Mouse (Mus musculus) liver, embryonic 11.5 days (tissue): Measurements from ENCODE around the gene Umodl1. TPM values are rescaled to one million over a fixed set of nuclear protein-coding genes. Genes with fewer than 3 reads are reported as not detected.

ENCODE experiments used
- ATAC-seq: fragments of 200-750 bp; cut with Nextera tagmentation; replicated peaks from 2 replicates; pipeline ENCODE4 v1.8.0; 2017; ENCODE audit warnings: moderate number of reproducible peaks, mild to moderate bottlenecking, moderate TSS enrichment, moderate library complexity; ENCODE audit not compliant: low FRiP score
- DNase-seq: peaks from one replicate; pipeline ENCODE4 v3.0.0-alpha.2; 2017; ENCODE audit warnings: low spot score
- H3K27ac ChIP-seq: fragments of 300-500 bp; sonication (generic); 2 replicates; pipeline ENCODE4 v1.5.1; 2014; ENCODE audit warnings: mild to moderate bottlenecking, low read depth, low read length, control low read depth
- H3K27me3 ChIP-seq: fragments of 300-500 bp; sonication (generic); replicated peaks from 2 replicates; pipeline ENCODE4 v1.6.1; 2014; ENCODE audit warnings: low read length, mixed read lengths; ENCODE audit not compliant: control insufficient read depth, insufficient read depth
- H3K36me3 ChIP-seq: fragments of 300-500 bp; sonication (generic); 2 replicates; pipeline ENCODE4 v1.6.1; 2014; ENCODE audit warnings: mild to moderate bottlenecking, low read length, moderate library complexity, mixed read lengths; ENCODE audit not compliant: control insufficient read depth, insufficient read depth
- H3K4me1 ChIP-seq: fragments of 300-500 bp; sonication (generic); replicated peaks from 2 replicates; pipeline ENCODE4 v1.6.1; 2014; ENCODE audit warnings: low read length, mixed read lengths; ENCODE audit not compliant: control insufficient read depth, insufficient read depth
- H3K4me2 ChIP-seq: fragments of 300-500 bp; sonication (generic); 2 replicates; pipeline ENCODE4 v1.6.1; 2014; ENCODE audit warnings: mild to moderate bottlenecking, control low read depth, moderate library complexity
- H3K4me3 ChIP-seq: fragments of 300-500 bp; sonication (generic); 2 replicates; pipeline ENCODE4 v1.5.1; 2014; ENCODE audit warnings: low read depth, low read length, control low read depth
- H3K9ac ChIP-seq: fragments of 300-500 bp; sonication (generic); 2 replicates; pipeline ENCODE4 v1.6.1; 2014; ENCODE audit warnings: low read depth, low read length, control low read depth
- H3K9me3 ChIP-seq: fragments of 300-500 bp; sonication (generic); 2 replicates; pipeline ENCODE4 v1.6.1; 2016; ENCODE audit warnings: low read length, inconsistent platforms, mixed read lengths; ENCODE audit not compliant: control insufficient read depth
- WGBS: fragments of 180-500 bp; shearing (Covaris S2); extraction: QIAGEN DNeasy Blood & Tissue Kit; methylation state at CpG from one replicate; pipeline ENCODE4 v1.1.7; 2014; 5-methylcytosine and 5-hydroxymethylcytosine counted together
- polyA plus RNA-seq: library from polyadenylated mRNA; unstranded; fragments of >200 nt; fragmentation: Nextera tagmentation; extraction: Ambion mirVana; gene quantifications from 2 replicates; pipeline ENCODE4 v1.2.1, GENCODE M21; 2014

The Umodl1 gene
- polyA plus RNA-seq, 1 experiment from 2014 or later = not detected

DNA sequence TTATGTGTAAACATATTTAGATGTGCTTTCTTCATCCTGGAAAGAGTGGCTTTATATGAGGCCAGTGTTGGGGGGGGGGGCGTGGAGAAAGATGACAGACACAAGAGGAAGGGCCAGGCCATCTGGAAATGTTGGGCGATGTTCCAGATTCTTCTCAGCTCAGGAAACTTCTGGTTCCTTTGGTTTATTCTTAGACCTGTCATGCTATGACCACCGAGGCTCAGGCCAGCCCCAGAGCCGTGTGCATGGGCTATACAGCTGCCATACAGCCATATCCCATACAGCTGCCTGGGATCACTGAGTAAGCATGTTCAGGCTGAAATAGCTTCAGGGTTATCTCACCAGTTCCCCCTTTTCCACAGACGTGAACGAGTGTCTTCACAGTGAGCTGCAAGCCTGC lies 18.9 kb downstream of the Umodl1 start:
- no peaks in the 10 kb centered on the region for H3K36me3 ChIP-seq
- H3K4me2 ChIP-seq = no peak overlapping the region
- no peak overlapping the region for H3K4me3 ChIP-seq
- H3K9ac ChIP-seq = no peak overlapping the region
- no peak for ATAC-seq
- H3K27me3 ChIP-seq = no peaks in the 10 kb centered on the region
- 51% methylated on average over 6 of the region's 6 CpGs for WGBS
- H3K9me3 ChIP-seq = no peaks in the 10 kb centered on the region
- no peaks in the 10 kb centered on the region for H3K4me1 ChIP-seq
- H3K27ac ChIP-seq = no peak overlapping the region
- DNase-seq = no peak

- no peaks in the 10 kb centered on the region for H3K36me3 ChIP-seq
- 66% methylated on average over 2 of the region's 2 CpGs for WGBS
- H3K4me1 ChIP-seq = no peaks in the 10 kb centered on the region
- no peak overlapping the region for H3K27ac ChIP-seq
- DNase-seq (no peak), ATAC-seq (no peak)
- no peak overlapping the region for H3K9ac ChIP-seq
- no peaks in the 10 kb centered on the region for H3K27me3 ChIP-seq
- no peak overlapping the region for H3K4me2 ChIP-seq
- no peaks in the 10 kb centered on the region for H3K9me3 ChIP-seq
- H3K4me3 ChIP-seq = no peak overlapping the region
Measured at GRCm38 (mm10) chr17:30977290-30977689, 22.9 kb downstream of the Umodl1 start.

DNA sequence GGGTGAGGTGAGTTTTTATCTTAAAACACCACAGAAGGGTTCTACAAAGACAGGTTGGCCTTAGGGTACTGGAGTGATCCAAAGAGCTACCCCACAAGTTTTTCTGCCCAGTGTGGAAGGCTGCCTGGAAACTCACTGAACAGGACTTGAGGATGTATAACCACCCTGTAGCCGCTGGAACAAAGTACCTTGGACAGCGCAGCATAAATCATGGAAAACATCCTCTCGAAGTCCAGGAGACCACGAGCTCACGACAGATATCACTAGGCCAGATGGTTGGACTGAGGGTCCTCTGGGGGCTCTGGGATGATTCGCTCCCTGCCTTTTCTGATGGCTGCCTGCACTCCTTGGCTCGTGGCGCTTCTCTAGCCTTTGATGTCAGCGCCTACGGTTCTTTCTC lies 24.1 kb downstream of the Umodl1 start:
- no peaks in the 10 kb centered on the region for H3K36me3 ChIP-seq

GRCm38 (mm10) chr17:30983521-30983920 lies 29.1 kb downstream of the Umodl1 start:
- no peaks in the 10 kb centered on the region for H3K27me3 ChIP-seq
- H3K4me3 ChIP-seq = no peak overlapping the region
- H3K36me3 ChIP-seq = no peaks in the 10 kb centered on the region
- no peak overlapping the region for H3K4me2 ChIP-seq
- no peak for DNase-seq
- H3K27ac ChIP-seq = no peak overlapping the region
- H3K9ac ChIP-seq = no peak overlapping the region
- no peaks in the 10 kb centered on the region for H3K4me1 ChIP-seq
- ATAC-seq = no peak
- H3K9me3 ChIP-seq = no peaks in the 10 kb centered on the region
- 70% methylated on average over 4 of the region's 4 CpGs for WGBS

More for the DNA sequence above, 24.1 kb downstream of the Umodl1 start:
- Histone ChIP-seq H3K27ac (no peak overlapping the region), H3K9ac (no peak overlapping the region), H3K27me3 (no peaks in the 10 kb centered on the region), H3K4me2 (no peak overlapping the region), H3K4me3 (no peak overlapping the region), H3K9me3 (no peaks in the 10 kb centered on the region), H3K4me1 (no peaks in the 10 kb centered on the region)
- DNase-seq (no peak), ATAC-seq (no peak)
- WGBS = 67% methylated on average over 10 of the region's 10 CpGs

DNA sequence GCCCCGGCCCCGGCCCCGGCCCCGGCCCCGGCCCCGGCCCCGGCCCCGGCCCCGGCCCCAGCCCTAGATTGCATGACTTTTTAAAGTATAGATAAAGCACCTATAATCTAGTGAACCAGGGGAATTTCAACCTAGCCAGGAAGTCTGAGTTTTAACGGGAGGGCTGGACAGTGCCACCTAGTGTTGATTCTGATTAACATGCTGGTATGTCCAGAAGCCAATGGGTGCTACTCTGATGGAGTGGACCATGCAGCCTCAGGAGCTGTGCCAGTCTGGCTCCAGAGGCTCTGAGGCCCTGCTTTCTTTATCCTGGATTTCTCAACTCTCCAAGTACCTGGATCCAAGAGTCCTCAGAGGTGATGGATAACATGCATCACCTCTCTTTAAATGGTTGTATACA lies 35.8 kb downstream of the Umodl1 start:
- Histone ChIP-seq H3K4me2 (no peak overlapping the region), H3K4me1 (no peaks in the 10 kb centered on the region), H3K4me3 (no peak overlapping the region), H3K27me3 (no peaks in the 10 kb centered on the region), H3K9me3 (no peaks in the 10 kb centered on the region), H3K27ac (no peak overlapping the region), H3K36me3 (no peaks in the 10 kb centered on the region), H3K9ac (no peak overlapping the region)
- DNase-seq (no peak), ATAC-seq (no peak)
- WGBS = 60% methylated on average over 10 of the region's 10 CpGs

- Histone ChIP-seq H3K9ac (no peak overlapping the region), H3K27ac (no peak overlapping the region), H3K9me3 (no peaks in the 10 kb centered on the region), H3K27me3 (no peaks in the 10 kb centered on the region), H3K4me2 (no peak overlapping the region), H3K4me3 (no peak overlapping the region), H3K4me1 (no peaks in the 10 kb centered on the region), H3K36me3 (no peaks in the 10 kb centered on the region)
- DNase-seq (no peak), ATAC-seq (no peak)
- WGBS = 57% methylated on average over 5 of the region's 5 CpGs
Measured at GRCm38 (mm10) chr17:30996296-30996695, 41.9 kb downstream of the Umodl1 start.

DNA sequence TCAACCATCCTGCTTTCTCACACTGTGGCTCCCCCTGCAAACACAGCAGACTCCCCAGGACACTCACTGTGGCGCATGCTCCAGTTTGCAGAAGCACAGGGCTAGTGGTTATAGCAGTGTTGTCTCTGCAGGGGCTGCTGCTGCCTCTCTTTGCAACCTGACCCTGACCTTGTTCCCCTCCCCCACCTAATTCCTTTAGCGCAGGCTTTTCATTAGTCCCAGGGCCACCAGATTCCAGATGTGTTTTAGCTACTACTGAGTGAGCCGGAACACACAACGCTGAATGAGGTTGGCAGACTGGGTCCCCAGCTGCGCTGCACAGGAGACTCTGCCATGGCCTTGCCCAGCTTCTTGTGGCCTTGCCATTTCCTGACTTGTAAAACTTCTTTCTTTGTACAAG lies 46.5 kb downstream of the Umodl1 start:
- Histone ChIP-seq H3K27me3 (no peaks in the 10 kb centered on the region), H3K4me2 (no peak overlapping the region), H3K9me3 (no peaks in the 10 kb centered on the region), H3K27ac (no peak overlapping the region), H3K4me3 (no peak overlapping the region), H3K36me3 (no peaks in the 10 kb centered on the region), H3K4me1 (no peaks in the 10 kb centered on the region), H3K9ac (no peak overlapping the region)
- 33% methylated on average over 5 of the region's 5 CpGs for WGBS
- ATAC-seq (no peak), DNase-seq (no peak)

DNA sequence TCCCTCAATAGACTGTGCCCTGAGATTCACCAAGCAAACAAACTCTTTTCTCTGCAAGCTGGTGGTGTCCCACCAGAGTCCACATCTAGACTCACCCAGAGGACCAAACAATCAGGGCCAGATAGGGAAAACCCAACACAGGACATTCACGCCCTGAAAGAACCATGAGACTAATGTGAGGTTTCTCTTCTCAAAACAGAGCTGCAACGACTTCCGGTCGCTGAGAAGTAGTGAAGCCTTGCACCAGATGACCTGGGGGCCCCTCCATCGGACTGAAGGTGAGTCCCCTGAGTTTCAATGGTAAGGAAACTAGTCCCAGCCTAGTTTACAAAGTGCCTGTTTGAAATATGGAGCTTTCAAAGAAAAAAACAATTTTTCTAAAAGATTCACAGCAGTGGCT lies 48.2 kb downstream of the Umodl1 start:
- H3K4me3 ChIP-seq = no peak overlapping the region
- no peak overlapping the region for H3K9ac ChIP-seq
- H3K27me3 ChIP-seq = no peaks in the 10 kb centered on the region
- H3K4me1 ChIP-seq = no peaks in the 10 kb centered on the region
- H3K9me3 ChIP-seq = no peaks in the 10 kb centered on the region
- H3K36me3 ChIP-seq = no peaks in the 10 kb centered on the region
- H3K4me2 ChIP-seq = no peak overlapping the region
- no peak overlapping the region for H3K27ac ChIP-seq
- WGBS = 76% methylated on average over 5 of the region's 5 CpGs
- DNase-seq (no peak), ATAC-seq (no peak)

DNA sequence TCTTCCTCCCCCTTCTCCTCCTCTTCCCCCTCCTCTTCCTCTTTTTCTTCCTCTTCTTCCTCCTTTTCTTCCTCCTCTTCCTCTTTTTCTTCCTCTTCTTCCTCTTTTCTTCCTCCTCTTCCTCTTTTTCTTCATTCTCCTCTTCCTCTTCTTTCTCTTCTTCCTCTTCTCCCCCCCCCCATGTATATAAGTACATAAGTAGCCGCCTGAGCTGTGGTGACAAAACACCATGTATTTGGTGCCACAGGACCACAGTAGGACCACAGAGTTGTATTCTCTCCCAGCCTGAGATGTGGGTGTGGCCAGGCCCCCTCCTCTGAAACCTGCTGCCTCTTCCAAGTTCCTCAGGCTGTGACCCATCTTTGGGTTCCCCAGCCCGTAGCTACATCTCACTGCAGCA lies 50.8 kb downstream of the Umodl1 start:
- H3K4me1 ChIP-seq = no peaks in the 10 kb centered on the region
- no peaks in the 10 kb centered on the region for H3K9me3 ChIP-seq
- no peak overlapping the region for H3K4me2 ChIP-seq
- H3K36me3 ChIP-seq = no peaks in the 10 kb centered on the region
- ATAC-seq (no peak), DNase-seq (no peak)
- WGBS = 64% methylated on average over 2 of the region's 2 CpGs
- H3K27me3 ChIP-seq = no peaks in the 10 kb centered on the region
- H3K9ac ChIP-seq = no peak overlapping the region
- no peak overlapping the region for H3K4me3 ChIP-seq
- H3K27ac ChIP-seq = no peak overlapping the region
